Mouse (Mus musculus) intestine, embryonic 15.5 days (tissue): ENCODE measurements around the gene Gm28042. TPM values are rescaled to one million over a fixed set of nuclear protein-coding genes. Genes with fewer than 3 reads are reported as not detected.

Experiments
- ATAC-seq: fragments of 200-750 bp; cut with Nextera tagmentation; 2 replicates; pipeline ENCODE4 v1.8.0; 2017; ENCODE audit warnings: moderate TSS enrichment, moderate library complexity
- H3K27ac ChIP-seq: fragments of 300-500 bp; sonication (generic); 2 replicates; pipeline ENCODE4 v1.5.1; 2015; ENCODE audit warnings: mild to moderate bottlenecking, inconsistent platforms
- H3K27me3 ChIP-seq: fragments of 300-500 bp; sonication (generic); replicated peaks from 2 replicates; pipeline ENCODE4 v1.6.1; 2015; ENCODE audit warnings: inconsistent platforms
- H3K36me3 ChIP-seq: fragments of 300-500 bp; sonication (generic); 2 replicates; pipeline ENCODE4 v1.6.1; 2015; ENCODE audit warnings: inconsistent platforms
- H3K4me1 ChIP-seq: fragments of 300-500 bp; sonication (generic); replicated peaks from 2 replicates; pipeline ENCODE4 v1.6.1; 2015; ENCODE audit warnings: inconsistent platforms
- H3K4me2 ChIP-seq: fragments of 300-500 bp; sonication (generic); replicated peaks from 2 replicates; pipeline ENCODE4 v1.6.1; 2015; ENCODE audit warnings: mild to moderate bottlenecking, inconsistent platforms
- H3K4me3 ChIP-seq: fragments of 300-500 bp; sonication (generic); replicated peaks from 2 replicates; pipeline ENCODE4 v1.5.1; 2015; ENCODE audit warnings: inconsistent platforms
- H3K9ac ChIP-seq: fragments of 300-500 bp; sonication (generic); 2 replicates; pipeline ENCODE4 v1.6.1; 2015; ENCODE audit warnings: inconsistent platforms
- H3K9me3 ChIP-seq: fragments of 300-500 bp; sonication (generic); 2 replicates; pipeline ENCODE4 v1.6.1; 2016; ENCODE audit warnings: inconsistent platforms
- WGBS: fragments of 180-500 bp; shearing (Covaris S2); methylation state at CpG from one replicate; pipeline ENCODE4 v1.1.7; 2015; 5-methylcytosine and 5-hydroxymethylcytosine counted together
- polyA plus RNA-seq: library from polyadenylated mRNA; unstranded; fragments of >200 nt; fragmentation: Nextera tagmentation; extraction: Ambion mirVana; gene quantifications from 2 replicates; pipeline ENCODE4 v1.2.1, GENCODE M21; 2015

Gm28042 gene
- polyA plus RNA-seq, 1 experiment from 2014 or later = 2.2 TPM

- no peak overlapping the region for H3K4me3 ChIP-seq
- no peak overlapping the region for H3K9ac ChIP-seq
- WGBS = 46% methylated on average over 9 of the region's 9 CpGs
- H3K36me3 ChIP-seq = no peaks in the 10 kb centered on the region
- H3K27me3 ChIP-seq = no peaks in the 10 kb centered on the region
- peak overlapping the region; percentile 72 for H3K27ac ChIP-seq
- ATAC-seq = no peak
- H3K4me1 ChIP-seq = peaks cover 13% of the 10 kb centered on the region; the same call in 1 of the 2 replicates
- no peaks in the 10 kb centered on the region for H3K9me3 ChIP-seq
- H3K4me2 ChIP-seq = no peak overlapping the region
Measured at GRCm38 (mm10) chr2:119995391-119996281, 31.7 kb upstream of the Gm28042 start.

- 72% methylated on average over 4 of the region's 4 CpGs for WGBS
- H3K4me3 ChIP-seq = no peak overlapping the region
- no peak overlapping the region for H3K27ac ChIP-seq
- H3K27me3 ChIP-seq = no peaks in the 10 kb centered on the region
- H3K4me2 ChIP-seq = no peak overlapping the region
- peaks cover 13% of the 10 kb centered on the region; the same call in 1 of the 2 replicates for H3K4me1 ChIP-seq
- H3K9me3 ChIP-seq = no peaks in the 10 kb centered on the region
- ATAC-seq = no peak
- H3K9ac ChIP-seq = no peak overlapping the region
- H3K36me3 ChIP-seq = no peaks in the 10 kb centered on the region
Measured at GRCm38 (mm10) chr2:119997354-119997753, 29.9 kb upstream of the Gm28042 start.

- ATAC-seq = no peak
- Histone ChIP-seq H3K9me3 (no peaks in the 10 kb centered on the region), H3K4me1 (peaks cover 13% of the 10 kb centered on the region; the same call in 1 of the 2 replicates), H3K36me3 (no peaks in the 10 kb centered on the region), H3K27ac (no peak overlapping the region), H3K4me3 (no peak overlapping the region), H3K27me3 (no peaks in the 10 kb centered on the region), H3K9ac (no peak overlapping the region), H3K4me2 (no peak overlapping the region)
- 95% methylated on average over 2 of the region's 2 CpGs for WGBS
Measured at GRCm38 (mm10) chr2:119999731-120000130, 27.6 kb upstream of the Gm28042 start.

DNA sequence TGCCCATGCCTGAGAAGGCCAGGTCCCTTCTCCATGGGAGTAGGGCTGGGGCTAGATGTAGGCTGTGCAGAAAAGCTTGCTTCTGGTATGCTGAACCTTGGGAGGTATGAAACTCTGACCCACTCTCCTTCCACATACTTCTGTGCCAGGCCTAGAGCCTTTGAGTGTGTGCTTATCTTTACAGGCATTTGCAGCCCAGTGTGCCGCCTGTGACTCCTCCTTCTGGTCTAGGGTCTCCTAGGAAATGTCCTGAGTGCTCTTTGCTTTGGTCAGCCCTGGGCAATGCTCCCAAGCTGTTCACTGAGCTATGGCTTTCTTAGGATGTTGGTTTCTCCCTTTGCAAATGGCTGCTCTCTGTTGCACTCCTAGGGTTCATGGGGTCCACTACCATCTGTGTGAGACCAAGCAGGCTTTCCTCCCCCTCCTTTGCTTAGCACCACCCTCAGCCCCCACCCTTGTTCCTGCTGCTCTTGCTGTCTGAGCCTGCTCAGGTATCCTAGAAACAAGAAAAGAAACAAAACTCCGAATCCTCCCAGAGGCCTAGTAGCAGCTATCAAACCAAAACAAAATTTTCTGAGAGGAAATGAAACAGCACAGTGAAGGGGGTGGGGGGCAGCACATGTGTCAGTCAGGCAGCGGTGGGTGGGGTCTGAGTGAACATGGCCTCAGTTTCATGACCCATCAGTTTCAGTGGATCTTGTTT, 26.3 kb upstream of the Gm28042 start:
- Histone ChIP-seq H3K9me3 (no peaks in the 10 kb centered on the region), H3K36me3 (no peaks in the 10 kb centered on the region), H3K27me3 (no peaks in the 10 kb centered on the region), H3K27ac (no peak overlapping the region), H3K4me1 (0 out of 2 replicates have a peak, but pooled peaks cover under 1% of the 10 kb centered on the region), H3K4me2 (no peak overlapping the region), H3K9ac (no peak overlapping the region), H3K4me3 (no peak overlapping the region)
- WGBS = 53% methylated on average over 3 of the region's 3 CpGs
- ATAC-seq = no peak

DNA sequence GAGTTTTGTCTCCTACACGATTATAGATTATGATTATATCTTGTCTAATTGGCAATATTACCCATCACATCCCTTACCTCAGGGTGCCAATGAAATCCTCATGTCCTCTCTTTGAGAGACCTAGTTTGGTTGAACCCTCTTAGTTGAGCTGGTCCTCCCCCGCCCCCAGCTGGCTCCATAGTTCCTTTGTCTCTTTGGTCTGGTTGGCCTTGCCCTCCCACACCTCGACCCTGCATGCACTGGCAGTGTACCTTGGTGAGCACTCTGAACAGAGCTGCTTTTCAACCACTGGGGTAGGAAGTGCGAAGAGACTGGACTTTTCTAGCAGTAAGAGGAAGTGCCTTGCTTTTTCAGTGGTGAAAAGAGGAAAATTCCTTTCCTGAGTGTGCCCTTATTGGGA, 25.3 kb upstream of the Gm28042 start:
- H3K27me3 ChIP-seq = no peaks in the 10 kb centered on the region
- H3K27ac ChIP-seq = no peak overlapping the region
- no peaks in the 10 kb centered on the region for H3K36me3 ChIP-seq
- H3K4me2 ChIP-seq = no peak overlapping the region
- no peak for ATAC-seq
- H3K9me3 ChIP-seq = no peaks in the 10 kb centered on the region
- no peak overlapping the region for H3K4me3 ChIP-seq
- WGBS = 71% methylated on average over 4 of the region's 4 CpGs
- H3K4me1 ChIP-seq = no peaks in the 10 kb centered on the region
- no peak overlapping the region for H3K9ac ChIP-seq

DNA sequence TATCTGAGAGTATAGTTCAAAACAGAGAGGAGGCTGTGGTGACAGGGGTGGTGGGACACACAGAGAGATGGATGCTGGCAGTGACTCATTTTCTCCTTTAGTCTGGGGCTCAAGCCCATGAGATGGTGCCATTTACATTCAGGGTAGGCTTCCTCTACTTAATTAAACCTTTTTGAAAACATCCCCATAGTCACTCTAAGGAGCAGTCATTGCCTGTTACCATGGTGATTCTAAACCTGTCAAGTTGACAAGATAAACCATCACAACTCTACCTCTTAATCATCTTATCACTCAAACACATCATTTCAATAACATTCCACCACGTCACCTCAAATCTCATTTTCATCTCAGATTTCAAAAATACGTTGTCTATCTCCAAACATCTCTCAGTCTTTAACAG, 23.3 kb upstream of the Gm28042 start:
- Histone ChIP-seq H3K9ac (no peak overlapping the region), H3K4me2 (no peak overlapping the region), H3K4me3 (no peak overlapping the region), H3K27ac (no peak overlapping the region), H3K9me3 (no peaks in the 10 kb centered on the region), H3K4me1 (no peaks in the 10 kb centered on the region), H3K27me3 (no peaks in the 10 kb centered on the region), H3K36me3 (no peaks in the 10 kb centered on the region)
- 88% methylated on average over 2 of the region's 2 CpGs for WGBS
- ATAC-seq = no peak

GRCm38 (mm10) chr2:120006696-120007095, 20.6 kb upstream of the Gm28042 start:
- no peak overlapping the region for H3K4me3 ChIP-seq
- no peaks in the 10 kb centered on the region for H3K36me3 ChIP-seq
- no peak overlapping the region for H3K9ac ChIP-seq
- no peaks in the 10 kb centered on the region for H3K27me3 ChIP-seq
- H3K4me2 ChIP-seq = no peak overlapping the region
- no peaks in the 10 kb centered on the region for H3K4me1 ChIP-seq
- H3K9me3 ChIP-seq = no peaks in the 10 kb centered on the region
- no peak overlapping the region for H3K27ac ChIP-seq
- no peak for ATAC-seq
- 92% methylated on average over 7 of the region's 7 CpGs for WGBS

DNA sequence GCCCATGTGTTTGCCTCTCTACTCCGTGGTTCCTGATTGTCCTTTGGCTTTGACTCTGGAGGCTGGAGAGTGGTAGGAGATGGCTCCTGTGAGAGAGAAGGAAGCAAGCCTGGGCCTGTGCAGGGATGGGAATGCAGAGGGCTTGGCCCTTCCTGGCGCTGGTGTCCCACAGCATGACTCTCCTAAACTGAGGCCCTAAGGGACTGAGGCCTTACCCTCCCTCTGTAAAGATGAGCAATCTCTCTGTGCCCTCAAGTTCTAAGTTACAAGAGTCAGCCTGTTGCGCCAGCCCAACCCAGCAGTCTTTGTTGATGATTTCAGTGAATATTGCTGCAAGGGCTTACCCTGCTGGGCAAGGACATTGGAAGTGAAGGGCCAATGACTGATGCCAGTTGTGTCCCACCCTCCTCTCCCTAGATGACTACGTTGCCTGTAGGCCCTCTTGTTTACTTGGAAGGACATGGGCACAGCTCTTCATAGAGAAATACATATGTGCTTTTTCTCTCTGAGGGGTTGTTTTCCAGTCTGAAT, 19.5 kb upstream of the Gm28042 start:
- 0 out of 2 replicates have a peak, but pooled peaks cover 2% of the 10 kb centered on the region for H3K36me3 ChIP-seq
- no peak for ATAC-seq
- H3K9ac ChIP-seq = no peak overlapping the region
- no peaks in the 10 kb centered on the region for H3K4me1 ChIP-seq
- WGBS = 78% methylated on average over 4 of the region's 4 CpGs
- H3K9me3 ChIP-seq = no peaks in the 10 kb centered on the region
- H3K27ac ChIP-seq = no peak overlapping the region
- H3K4me2 ChIP-seq = no peak overlapping the region
- H3K4me3 ChIP-seq = no peak overlapping the region
- H3K27me3 ChIP-seq = no peaks in the 10 kb centered on the region

DNA sequence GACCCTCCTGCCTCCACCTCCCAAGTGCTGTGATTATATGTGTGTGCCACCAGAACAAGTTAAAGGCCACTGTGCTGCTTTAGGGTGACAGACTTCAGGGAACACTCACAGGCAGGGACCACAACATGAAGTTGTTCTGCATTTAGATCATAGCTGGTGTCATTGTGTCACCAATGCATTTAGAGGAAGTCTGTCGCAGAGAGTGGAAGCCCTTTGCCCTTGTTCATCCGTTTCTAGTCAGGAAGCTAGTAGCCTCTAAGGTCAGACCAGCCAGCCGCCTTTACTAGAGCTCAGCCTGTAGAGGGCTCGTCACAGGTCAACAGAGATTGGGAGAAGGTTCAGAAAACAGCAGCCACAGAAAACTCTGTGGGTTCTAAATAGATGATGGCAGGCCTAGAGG, 18.6 kb upstream of the Gm28042 start:
- ATAC-seq = no peak
- WGBS = 54% methylated on average over 4 of the region's 4 CpGs
- H3K27ac ChIP-seq = no peak overlapping the region
- no peaks in the 10 kb centered on the region for H3K27me3 ChIP-seq
- H3K9ac ChIP-seq = no peak overlapping the region
- H3K4me2 ChIP-seq = no peak overlapping the region
- no peak overlapping the region for H3K4me3 ChIP-seq
- H3K36me3 ChIP-seq = 0 out of 2 replicates have a peak, but pooled peaks cover 4% of the 10 kb centered on the region
- H3K9me3 ChIP-seq = no peaks in the 10 kb centered on the region
- H3K4me1 ChIP-seq = no peaks in the 10 kb centered on the region

DNA sequence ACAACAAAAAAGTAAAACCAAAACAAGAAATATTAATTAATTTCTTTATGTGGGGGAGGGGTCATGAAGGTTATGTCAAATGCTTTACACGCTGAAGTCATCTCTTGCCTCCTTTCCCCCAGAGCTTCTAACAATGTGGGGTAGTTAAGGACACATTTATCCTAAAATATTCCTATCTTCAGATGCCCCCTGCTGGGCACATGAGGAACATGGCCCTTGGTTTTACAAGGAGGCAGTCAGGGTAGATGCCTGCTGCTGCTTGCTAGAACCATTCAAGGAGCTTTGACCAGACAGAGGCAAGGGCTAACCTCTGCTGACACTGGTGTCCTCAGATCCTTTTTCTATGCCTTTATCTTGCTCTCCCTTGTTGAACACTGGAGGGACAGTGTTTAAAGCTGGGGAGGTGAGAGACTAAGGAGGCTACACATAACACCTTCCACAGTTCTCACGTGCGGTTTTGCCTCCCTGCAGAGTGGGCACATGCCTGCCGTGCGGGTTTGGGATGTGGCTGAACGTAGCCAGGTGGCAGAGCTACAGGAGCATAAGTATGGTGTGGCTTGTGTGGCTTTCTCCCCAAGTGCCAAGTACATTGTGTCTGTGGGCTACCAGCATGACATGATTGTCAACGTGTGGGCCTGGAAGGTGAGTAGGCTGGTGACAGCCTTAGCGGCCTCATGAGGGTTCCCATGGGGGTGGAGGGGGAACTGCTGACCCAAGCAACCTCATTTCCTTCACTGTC, 15.7 kb upstream of the Gm28042 start:
- peaks cover 13% of the 10 kb centered on the region for H3K36me3 ChIP-seq
- H3K4me1 ChIP-seq = no peaks in the 10 kb centered on the region
- no peak overlapping the region for H3K4me2 ChIP-seq
- no peaks in the 10 kb centered on the region for H3K27me3 ChIP-seq
- no peak overlapping the region for H3K4me3 ChIP-seq
- H3K9ac ChIP-seq = no peak overlapping the region
- peak; percentile 76 for ATAC-seq
- no peak overlapping the region for H3K27ac ChIP-seq
- 80% methylated on average over 8 of the region's 8 CpGs for WGBS
- no peaks in the 10 kb centered on the region for H3K9me3 ChIP-seq

GRCm38 (mm10) chr2:120012924-120013323, 14.4 kb upstream of the Gm28042 start:
- peak; percentile 41; the same call in 1 of the 2 replicates for ATAC-seq

More at GRCm38 (mm10) chr2:120012924-120013323, 14.4 kb upstream of the Gm28042 start:
- 75% methylated on average over 13 of the region's 13 CpGs for WGBS
- no peaks in the 10 kb centered on the region for H3K4me1 ChIP-seq
- no peaks in the 10 kb centered on the region for H3K27me3 ChIP-seq
- no peak overlapping the region for H3K27ac ChIP-seq
- peaks cover 18% of the 10 kb centered on the region for H3K36me3 ChIP-seq
- H3K9ac ChIP-seq = no peak overlapping the region
- no peak overlapping the region for H3K4me2 ChIP-seq
- no peak overlapping the region for H3K4me3 ChIP-seq
- H3K9me3 ChIP-seq = no peaks in the 10 kb centered on the region
